Mouse (Mus musculus): Measurements from ENCODE around the gene Gm10031. TPM values are rescaled to one million over a fixed set of nuclear protein-coding genes. Genes with fewer than 3 reads are reported as not detected.
"Not testable (repeated sequence)": the region's sequence is repeated elsewhere in the genome, so short reads cannot be mapped to it uniquely, and the experiment has no call there.

The Gm10031 gene
- polyA plus RNA-seq, 1 experiment from 2014 or later: 0.68 TPM

GRCm38 (mm10) chr1:156520136-156520780, 3.6 kb upstream of the Gm10031 start:
- Histone ChIP-seq H3K9me3 (no peaks in the 10 kb centered on the region), H3K9ac (no peak overlapping the region), H3K27me3 (no peaks in the 10 kb centered on the region), H3K36me3 (no peaks in the 10 kb centered on the region), H3K4me2 (no peak overlapping the region), H3K4me1 (replicated peaks) (no peaks in the 10 kb centered on the region), H3K4me3 (no peak overlapping the region), H3K27ac (replicated peaks) (no peak overlapping the region)
- 85% methylated on average over 3 of the region's 3 CpGs for WGBS
- ATAC-seq (ENCODE audit: low read depth): no peak

GRCm38 (mm10) chr1:156521796-156522517, 1.9 kb upstream of the Gm10031 start:
- no peak for ATAC-seq (ENCODE audit: low read depth)
- Histone ChIP-seq H3K27ac (replicated peaks) (no peak overlapping the region), H3K4me2 (peak overlapping the region; percentile 22; the same call in 1 of the 2 replicates), H3K27me3 (no peaks in the 10 kb centered on the region), H3K4me1 (replicated peaks) (no peaks in the 10 kb centered on the region), H3K9ac (no peak overlapping the region), H3K4me3 (no peak overlapping the region), H3K36me3 (no peaks in the 10 kb centered on the region), H3K9me3 (no peaks in the 10 kb centered on the region)
- 49% methylated on average over 15 of the region's 15 CpGs for WGBS

GRCm38 (mm10) chr1:156532476-156533175, 8.8 kb downstream of the Gm10031 start:
- not testable (repeated sequence) for H3K27me3 ChIP-seq; H3K27ac ChIP-seq (replicated peaks); ATAC-seq (ENCODE audit: low read depth); H3K4me1 ChIP-seq (replicated peaks); H3K4me3 ChIP-seq; H3K9me3 ChIP-seq; H3K9ac ChIP-seq; H3K36me3 ChIP-seq; H3K4me2 ChIP-seq
- 88% methylated on average over 16 of the region's 16 CpGs for WGBS

GRCm38 (mm10) chr1:156533483-156533882, 9.7 kb downstream of the Gm10031 start:
- no peaks in the 10 kb centered on the region for H3K27me3 ChIP-seq
- no peak overlapping the region for H3K4me3 ChIP-seq
- no peak for ATAC-seq (ENCODE audit: low read depth)
- no peak overlapping the region for H3K9ac ChIP-seq
- no peaks in the 10 kb centered on the region for H3K4me1 ChIP-seq (replicated peaks)
- no peaks in the 10 kb centered on the region for H3K36me3 ChIP-seq
- no peak overlapping the region for H3K27ac ChIP-seq (replicated peaks)
- H3K4me2 ChIP-seq: no peak overlapping the region
- 92% methylated on average over 3 of the region's 3 CpGs for WGBS
- no peaks in the 10 kb centered on the region for H3K9me3 ChIP-seq

GRCm38 (mm10) chr1:156533911-156534310, 10.1 kb downstream of the Gm10031 start:
- no peaks in the 10 kb centered on the region for H3K27me3 ChIP-seq
- WGBS: 95% methylated on average over 4 of the region's 4 CpGs

GRCm38 (mm10) chr1:156537031-156537430, 13.2 kb downstream of the Gm10031 start:
- Histone ChIP-seq H3K36me3 (no peaks in the 10 kb centered on the region), H3K4me3 (no peak overlapping the region), H3K4me1 (replicated peaks) (no peaks in the 10 kb centered on the region), H3K9ac (no peak overlapping the region), H3K27ac (replicated peaks) (no peak overlapping the region), H3K9me3 (no peaks in the 10 kb centered on the region), H3K27me3 (no peaks in the 10 kb centered on the region), H3K4me2 (no peak overlapping the region)
- no peak for ATAC-seq (ENCODE audit: low read depth)
- 55% methylated on average over 2 of the region's 2 CpGs for WGBS

More at GRCm38 (mm10) chr1:156533911-156534310, 10.1 kb downstream of the Gm10031 start:
- Histone ChIP-seq H3K4me3 (no peak overlapping the region), H3K27ac (replicated peaks) (no peak overlapping the region), H3K4me1 (replicated peaks) (no peaks in the 10 kb centered on the region), H3K36me3 (no peaks in the 10 kb centered on the region), H3K9ac (no peak overlapping the region), H3K9me3 (no peaks in the 10 kb centered on the region), H3K4me2 (no peak overlapping the region)
- ATAC-seq (ENCODE audit: low read depth): no peak

GRCm38 (mm10) chr1:156537701-156538100, 13.9 kb downstream of the Gm10031 start:
- Histone ChIP-seq H3K27me3 (no peaks in the 10 kb centered on the region), H3K4me1 (replicated peaks) (no peaks in the 10 kb centered on the region), H3K4me3 (no peak overlapping the region), H3K9ac (no peak overlapping the region), H3K27ac (replicated peaks) (no peak overlapping the region), H3K4me2 (no peak overlapping the region), H3K36me3 (no peaks in the 10 kb centered on the region), H3K9me3 (no peaks in the 10 kb centered on the region)
- WGBS: 87% methylated on average over 6 of the region's 6 CpGs
- ATAC-seq (ENCODE audit: low read depth): no peak

- no peaks in the 10 kb centered on the region for H3K36me3 ChIP-seq
- H3K4me1 ChIP-seq (replicated peaks): no peaks in the 10 kb centered on the region
- no peak overlapping the region for H3K27ac ChIP-seq (replicated peaks)
- H3K4me2 ChIP-seq: no peak overlapping the region
- no peaks in the 10 kb centered on the region for H3K9me3 ChIP-seq
- ATAC-seq (ENCODE audit: low read depth): no peak
- no peaks in the 10 kb centered on the region for H3K27me3 ChIP-seq
- 87% methylated on average over 3 of the region's 3 CpGs for WGBS
- no peak overlapping the region for H3K9ac ChIP-seq
- H3K4me3 ChIP-seq: no peak overlapping the region
These were observed 14.6 kb downstream of the Gm10031 start for GRCm38 (mm10) chr1:156538382-156538781.

- WGBS: 50% methylated on average over 4 of the region's 4 CpGs
- H3K9me3 ChIP-seq: no peaks in the 10 kb centered on the region
- no peaks in the 10 kb centered on the region for H3K27me3 ChIP-seq
- H3K4me3 ChIP-seq: no peak overlapping the region
- H3K4me2 ChIP-seq: no peak overlapping the region
- no peaks in the 10 kb centered on the region for H3K36me3 ChIP-seq
- H3K9ac ChIP-seq: no peak overlapping the region
- H3K27ac ChIP-seq (replicated peaks): no peak overlapping the region
- peak; percentile 63; the same call in 1 of the 2 replicates for ATAC-seq (ENCODE audit: low read depth)
- H3K4me1 ChIP-seq (replicated peaks): no peaks in the 10 kb centered on the region
These were observed 16.2 kb downstream of the Gm10031 start for GRCm38 (mm10) chr1:156539787-156540560.

GRCm38 (mm10) chr1:156543999-156544398, 20.2 kb downstream of the Gm10031 start:
- no peaks in the 10 kb centered on the region for H3K4me1 ChIP-seq (replicated peaks)
- no peaks in the 10 kb centered on the region for H3K27me3 ChIP-seq
- no peak overlapping the region for H3K4me3 ChIP-seq
- no peak overlapping the region for H3K4me2 ChIP-seq
- H3K36me3 ChIP-seq: no peaks in the 10 kb centered on the region
- ATAC-seq (ENCODE audit: low read depth): no peak
- no peaks in the 10 kb centered on the region for H3K9me3 ChIP-seq
- H3K27ac ChIP-seq (replicated peaks): no peak overlapping the region
- no peak overlapping the region for H3K9ac ChIP-seq
- WGBS: 43% methylated on average over 12 of the region's 12 CpGs

GRCm38 (mm10) chr1:156558024-156558930, 34.5 kb downstream of the Gm10031 start, which contains the start of gene Abl2:
Gene Abl2, plus strand, starts transcription at chr1:156558786.
- WGBS: 9% methylated on average over 60 of the region's 60 CpGs
- ATAC-seq (ENCODE audit: low read depth): peak; percentile 96
- peak within 1 kb of the TSS; percentile 99 for H3K9ac ChIP-seq
- peak within 1 kb of the TSS; percentile 99 for H3K27ac ChIP-seq (replicated peaks)
- no peaks in the 10 kb centered on the region for H3K27me3 ChIP-seq
- H3K4me1 ChIP-seq (replicated peaks): peaks cover 27% of the 10 kb centered on the region
- no peaks in the 10 kb centered on the region for H3K9me3 ChIP-seq
- peak within 1 kb of the TSS; percentile 66 for H3K4me2 ChIP-seq
- peak within 1 kb of the TSS; percentile 93 for H3K4me3 ChIP-seq
- H3K36me3 ChIP-seq: no peaks in the 10 kb centered on the region

All from neural tube, embryonic 13.5 days (tissue).